Mouse (Mus musculus): ENCODE results near the gene Olfr1145.

DNA sequence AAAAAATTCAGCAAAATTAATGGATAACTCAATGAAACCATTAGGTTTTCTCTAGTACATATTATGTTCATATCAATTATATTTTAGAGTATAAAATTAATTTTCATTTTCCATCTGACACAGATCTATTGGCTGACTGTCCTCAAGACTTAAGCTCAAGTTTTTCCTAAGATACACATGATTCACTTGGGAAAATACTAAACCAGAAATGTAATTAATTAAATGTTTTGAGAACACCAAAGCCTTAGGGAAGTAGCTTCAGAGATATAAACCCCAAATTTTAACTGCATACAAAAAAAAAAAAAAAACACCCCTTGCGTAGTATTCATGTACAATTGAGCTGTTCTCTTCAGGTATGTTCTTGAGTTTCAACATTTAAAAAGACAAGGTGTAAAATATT is 45.9 kb downstream of the Olfr1145 start, which contains the start of gene Olfr1151:
- TF ChIP-seq GATA1 (IDR thresholded peaks at IDR 0.05; ENCODE audit: borderline replicate concordance, low read length) (no peak), FLI1 (IDR thresholded peaks at IDR 0.05; ENCODE audit: low read length) (no peak)

Measured in megakaryocyte, embryonic 14.5 days (primary cell).